ENCODE assay signal across 12 mouse cellular contexts in the genomic region with DNA sequence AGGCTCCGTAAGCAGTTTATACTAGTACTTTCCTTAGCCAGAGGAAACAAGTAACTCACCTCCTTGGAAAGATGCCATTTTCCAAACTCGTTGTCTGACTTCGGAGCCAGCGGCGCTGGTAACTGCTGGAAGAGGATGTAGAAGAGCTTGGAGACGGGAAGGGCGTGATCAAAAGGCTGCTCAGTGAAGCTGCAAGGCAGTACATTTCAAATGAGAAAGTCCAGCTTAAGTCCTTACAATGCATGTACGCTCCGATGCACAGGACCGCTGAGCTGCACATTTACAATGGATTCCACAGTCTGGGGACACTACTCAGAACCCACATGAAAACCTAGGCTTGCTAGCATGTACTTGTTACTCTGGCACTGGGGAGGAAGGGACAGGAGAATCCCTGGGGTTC.
DNase-seq lines count a peak whose midpoint lies in the region; ATAC-seq and TF ChIP-seq lines count a peak whose summit lies in the region.
"Had no signal": no experiment of that assay in that cellular context is flagged by ENCODE, and none has a peak within 500 bp of the region (broad histone marks: within the 10 kb centered on the region; RNA-seq: fewer than 3 reads in every experiment).

No protein-coding gene starts in this region.

- H3K36me3 ChIP-seq in forebrain, embryonic 10.5 days (replicated peaks): peaks cover 59% of the 10 kb centered on the region
- peaks cover 13% of the 10 kb centered on the region for H3K36me3 ChIP-seq in forebrain, postnatal 0 days (ENCODE audit: insufficient read depth)
- H3K36me3 ChIP-seq in neural tube, embryonic 14.5 days (ENCODE audit: control insufficient read depth, insufficient read depth, low read length): no peaks in the 10 kb centered on the region; the same call in 1 of the 2 replicates
- peaks cover 4% of the 10 kb centered on the region for H3K36me3 ChIP-seq in kidney, adult 2 months (ENCODE audit: control insufficient read depth, insufficient read depth, low read length)

- H3K9ac ChIP-seq in forebrain, postnatal 0 days: no peak overlapping the region
- H3K9ac ChIP-seq in neural tube, embryonic 14.5 days (replicated peaks; ENCODE audit: low read depth, low read length): no peak overlapping the region
- H3K9ac ChIP-seq: heart, embryonic 13.5 days had no signal

- H3K27ac ChIP-seq in forebrain, embryonic 10.5 days: peak overlapping the region; percentile 68
- H3K27ac ChIP-seq in forebrain, postnatal 0 days (ENCODE audit: low read depth, low read length): no peak overlapping the region
- H3K27ac ChIP-seq in neural tube, embryonic 14.5 days (ENCODE audit: low read depth, low read length): no peak overlapping the region
- H3K27ac ChIP-seq in kidney, adult 2 months (ENCODE audit: insufficient read depth, low read depth, low read length): no peak overlapping the region
- H3K27ac ChIP-seq: heart, embryonic 13.5 days had no signal

- TF ChIP-seq CTCF in forebrain, postnatal 0 days (IDR thresholded peaks at IDR 0.05; ENCODE audit: low read depth): no peak
- no peak for TF ChIP-seq CTCF in kidney, adult 2 months (conservative IDR thresholded peaks at IDR 0.05; ENCODE audit: insufficient read depth, insufficient read length, low read depth, low read length)

- no peak overlapping the region for H3K4me2 ChIP-seq in forebrain, postnatal 0 days (ENCODE audit: low read depth)
- no peak overlapping the region for H3K4me2 ChIP-seq in neural tube, embryonic 14.5 days (ENCODE audit: low read depth, low read length)
- H3K4me2 ChIP-seq: heart, embryonic 13.5 days had no signal

- no peak for TF ChIP-seq POLR2A in kidney, adult 2 months (IDR thresholded peaks at IDR 0.05; ENCODE audit: low read depth, low read length)

- peak overlapping the region; percentile 15; the same call in 1 of the 2 replicates for H3K4me3 ChIP-seq in forebrain, embryonic 10.5 days
- H3K4me3 ChIP-seq in forebrain, postnatal 0 days (ENCODE audit: low read depth, low read length): no peak overlapping the region
- no peak overlapping the region for H3K4me3 ChIP-seq in neural tube, embryonic 14.5 days (ENCODE audit: low read depth, low read length)
- no peak overlapping the region for H3K4me3 ChIP-seq in kidney, adult 2 months (ENCODE audit: insufficient read depth, low read depth, low read length)
- H3K4me3 ChIP-seq: heart, embryonic 13.5 days had no signal

- H3K9me3 ChIP-seq in forebrain, embryonic 10.5 days: peaks cover 4% of the 10 kb centered on the region; the same call in 1 of the 2 replicates
- no peaks in the 10 kb centered on the region for H3K9me3 ChIP-seq in forebrain, postnatal 0 days (ENCODE audit: low read length)
- no peaks in the 10 kb centered on the region for H3K9me3 ChIP-seq in neural tube, embryonic 14.5 days (ENCODE audit: control insufficient read depth, low read length)
- H3K9me3 ChIP-seq: heart, embryonic 13.5 days had no signal

- no peak for ATAC-seq in forebrain, postnatal 0 days
- ATAC-seq in neural tube, embryonic 14.5 days (ENCODE audit: low read depth): peak; percentile 56; the same call in 1 of the 2 replicates
- ATAC-seq in monocyte, adult 5-6 weeks (replicated peaks; ENCODE audit: insufficient number of reproducible peaks, low FRiP score, low TSS enrichment, poor library complexity, severe bottlenecking): no peak

- no peaks in the 10 kb centered on the region for H3K27me3 ChIP-seq in forebrain, embryonic 10.5 days (ENCODE audit: poor library complexity, severe bottlenecking)
- no peaks in the 10 kb centered on the region for H3K27me3 ChIP-seq in forebrain, postnatal 0 days (ENCODE audit: insufficient read depth, low read length)
- no peaks in the 10 kb centered on the region for H3K27me3 ChIP-seq in neural tube, embryonic 14.5 days (ENCODE audit: control insufficient read depth, insufficient read depth, low read length)
- H3K27me3 ChIP-seq in kidney, adult 2 months (replicated peaks; ENCODE audit: control insufficient read depth, insufficient read depth, low read length): no peaks in the 10 kb centered on the region
- H3K27me3 ChIP-seq: heart, embryonic 13.5 days had no signal

- H3K4me1 ChIP-seq in forebrain, embryonic 10.5 days: peaks cover 11% of the 10 kb centered on the region
- no peaks in the 10 kb centered on the region for H3K4me1 ChIP-seq in forebrain, postnatal 0 days (ENCODE audit: insufficient read depth)
- H3K4me1 ChIP-seq in neural tube, embryonic 14.5 days (ENCODE audit: control insufficient read depth, insufficient read depth, low read length): no peaks in the 10 kb centered on the region
- no peaks in the 10 kb centered on the region; the same call in 1 of the 2 replicates for H3K4me1 ChIP-seq in kidney, adult 2 months (ENCODE audit: control insufficient read depth, insufficient read depth, low read length)
- H3K4me1 ChIP-seq: heart, embryonic 13.5 days had no signal

- peak; percentile 55 for DNase-seq in forebrain, embryonic 10.5 days (ENCODE audit: extremely low spot score, low spot score)
- DNase-seq in forebrain, postnatal 0 days: no peak
- DNase-seq in neural tube, embryonic 10.5 days (ENCODE audit: extremely low spot score, low spot score): no peak
- peak; percentile 81 for DNase-seq in kidney, adult 2 months
- DNase-seq in right cerebral cortex, postnatal 4 days: no peak
- no peak for DNase-seq in right cerebral cortex, adult 2 months (ENCODE audit: low spot score in 2 of 2)
- DNase-seq: adrenal gland, postnatal 36 days; cerebellum, adult 9-11 months; layer of hippocampus, adult 9-11 months had no signal

- 50% methylated on average over 10 of the region's 10 CpGs for WGBS in forebrain, embryonic 10.5 days
- 25% methylated on average over 10 of the region's 10 CpGs for WGBS in forebrain, postnatal 0 days
- WGBS in neural tube, embryonic 14.5 days: 48% methylated on average over 10 of the region's 10 CpGs
- 28% methylated on average over 10 of the region's 10 CpGs for WGBS in kidney, adult 2 months

Comparison
In these comparisons a context has a peak if more than half of its experiments do, and no peak if none do; other contexts are left out.
1. DNase-seq: peak in forebrain, embryonic 10.5 days (single experiment) and kidney, adult 2 months (single experiment); none in forebrain, postnatal 0 days (single experiment), neural tube, embryonic 10.5 days (single experiment), right cerebral cortex, postnatal 4 days (single experiment) and right cerebral cortex, adult 2 months (0 of 2).